Mouse (Mus musculus): Measurements from ENCODE around the gene Nfam1. TPM values are rescaled to one million over a fixed set of nuclear protein-coding genes. Genes with fewer than 3 reads are reported as not detected.
"Not testable (repeated sequence)": the region's sequence is repeated elsewhere in the genome, so short reads cannot be mapped to it uniquely, and the experiment has no call there.

The Nfam1 gene
- polyA plus RNA-seq, 1 experiment from 2014 or later, result 1.2 TPM

DNA sequence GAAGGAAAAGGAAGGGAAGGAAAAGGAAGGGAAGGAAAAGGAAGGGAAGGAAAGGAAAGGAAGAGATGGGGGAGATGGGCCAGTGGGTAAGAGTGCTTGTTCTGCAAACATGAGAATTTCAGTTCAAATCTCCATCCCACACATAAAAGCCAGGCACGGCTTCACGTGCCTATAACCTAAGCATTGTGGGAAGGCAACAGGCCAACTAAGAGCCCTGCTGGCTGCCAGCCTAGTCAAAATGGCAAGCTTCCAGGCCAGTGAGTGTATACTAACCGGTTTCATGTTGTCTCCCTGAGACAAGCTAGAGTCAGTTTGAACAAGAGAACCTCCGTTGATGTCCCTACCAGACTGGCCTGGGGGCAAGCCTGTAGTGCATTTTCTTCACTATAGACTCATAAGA, 32.4 kb upstream of the Nfam1 start:
- no peak overlapping the region for H3K9ac ChIP-seq (ENCODE audit: low read depth, low read length)
- no peaks in the 10 kb centered on the region for H3K4me1 ChIP-seq (replicated peaks; ENCODE audit: control insufficient read depth, insufficient read depth, low read length)
- no peak overlapping the region for H3K4me3 ChIP-seq (ENCODE audit: low read depth, low read length)
- H3K27ac ChIP-seq (ENCODE audit: low read depth, low read length), result no peak overlapping the region
- 49% methylated on average over 4 of the region's 4 CpGs for WGBS
- no peaks in the 10 kb centered on the region for H3K9me3 ChIP-seq (ENCODE audit: control insufficient read depth)
- H3K4me2 ChIP-seq (replicated peaks; ENCODE audit: low read depth), result no peak overlapping the region
- ATAC-seq, result no peak
- no peaks in the 10 kb centered on the region for H3K27me3 ChIP-seq (replicated peaks; ENCODE audit: control insufficient read depth, insufficient read depth, low read length)
- TF ChIP-seq CTCF (IDR thresholded peaks at IDR 0.05; ENCODE audit: low read depth), result no peak
- H3K36me3 ChIP-seq (ENCODE audit: control insufficient read depth, insufficient read depth), result no peaks in the 10 kb centered on the region

DNA sequence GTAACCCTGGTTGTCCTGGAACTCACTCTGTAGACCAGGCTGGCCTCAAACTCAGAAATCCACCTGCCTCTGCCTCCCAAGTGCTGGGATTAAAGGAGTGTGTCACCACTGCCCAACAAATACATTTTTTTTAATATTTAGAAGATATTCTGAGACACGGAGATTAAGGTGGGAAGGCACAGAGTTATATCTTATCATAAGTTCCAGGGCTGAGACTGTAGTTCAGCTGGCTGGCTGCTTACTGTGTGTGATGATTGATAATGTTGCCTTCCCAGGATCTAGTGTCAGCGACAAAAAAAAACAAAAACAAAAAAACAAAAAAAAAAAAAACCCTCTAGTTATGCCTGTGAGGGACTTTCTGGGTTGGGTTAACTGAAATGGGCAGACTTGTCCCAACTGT, 29.5 kb upstream of the Nfam1 start:
- not testable (repeated sequence) for H3K4me2 ChIP-seq (replicated peaks; ENCODE audit: low read depth); H3K4me1 ChIP-seq (replicated peaks; ENCODE audit: control insufficient read depth, insufficient read depth, low read length); ATAC-seq; H3K9ac ChIP-seq (ENCODE audit: low read depth, low read length); H3K9me3 ChIP-seq (ENCODE audit: control insufficient read depth); H3K27ac ChIP-seq (ENCODE audit: low read depth, low read length); H3K36me3 ChIP-seq (ENCODE audit: control insufficient read depth, insufficient read depth); H3K4me3 ChIP-seq (ENCODE audit: low read depth, low read length); H3K27me3 ChIP-seq (replicated peaks; ENCODE audit: control insufficient read depth, insufficient read depth, low read length)
- 91% methylated on average over 2 of the region's 2 CpGs for WGBS

DNA sequence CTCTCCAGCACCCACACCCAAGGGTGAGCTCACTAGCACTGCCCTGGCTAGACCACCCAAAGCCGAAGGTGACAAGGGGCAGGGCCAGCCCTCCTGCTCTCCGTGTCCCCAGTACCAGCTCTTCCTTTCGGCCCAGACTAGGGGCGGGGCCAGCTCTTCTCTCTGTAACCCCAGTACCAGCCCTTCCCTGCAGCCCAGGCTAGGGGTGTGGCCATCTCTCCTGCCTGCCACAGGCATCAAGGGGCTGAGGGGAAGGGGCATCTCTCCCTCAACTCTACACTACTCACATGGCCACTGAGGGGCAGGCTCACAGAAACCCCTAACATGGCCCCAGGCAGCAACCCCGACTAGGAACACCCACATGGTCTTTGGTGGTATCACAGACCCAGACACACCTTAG, 28.6 kb upstream of the Nfam1 start:
- H3K36me3 ChIP-seq (ENCODE audit: control insufficient read depth, insufficient read depth), result no peaks in the 10 kb centered on the region
- 23% methylated on average over 5 of the region's 5 CpGs for WGBS
- ATAC-seq, result no peak

DNA sequence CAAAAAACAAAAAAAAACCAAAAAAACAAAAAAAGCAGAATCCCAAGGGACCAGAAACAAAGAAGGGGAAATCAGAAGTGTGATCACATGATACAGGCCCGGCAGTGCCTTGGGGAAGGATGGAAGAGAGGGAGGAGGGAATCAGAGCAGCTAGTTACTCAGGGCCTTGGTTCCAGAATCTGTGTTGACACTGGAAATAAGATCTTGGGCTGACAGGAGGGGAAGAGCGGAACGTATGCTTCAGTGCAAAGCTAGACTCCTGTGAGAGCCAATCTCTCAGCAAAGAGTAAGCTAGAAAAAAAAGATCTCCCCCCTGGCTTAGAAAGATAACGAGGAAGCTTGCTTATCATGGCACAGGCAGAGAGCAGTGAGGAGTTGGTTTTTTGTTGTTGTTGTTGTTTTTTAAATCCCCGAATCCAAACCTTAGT, 26.1 kb upstream of the Nfam1 start:
- Histone ChIP-seq H3K27me3 (replicated peaks; ENCODE audit: control insufficient read depth, insufficient read depth, low read length) (0 out of 2 replicates have a peak, but pooled peaks cover 8% of the 10 kb centered on the region), H3K36me3 (ENCODE audit: control insufficient read depth, insufficient read depth) (no peaks in the 10 kb centered on the region), H3K4me2 (replicated peaks; ENCODE audit: low read depth) (no peak overlapping the region), H3K4me3 (ENCODE audit: low read depth, low read length) (no peak overlapping the region), H3K27ac (ENCODE audit: low read depth, low read length) (no peak overlapping the region), H3K9ac (ENCODE audit: low read depth, low read length) (no peak overlapping the region), H3K4me1 (replicated peaks; ENCODE audit: control insufficient read depth, insufficient read depth, low read length) (no peaks in the 10 kb centered on the region; the same call in 1 of the 2 replicates), H3K9me3 (ENCODE audit: control insufficient read depth) (no peaks in the 10 kb centered on the region)
- no peak for TF ChIP-seq CTCF (IDR thresholded peaks at IDR 0.05; ENCODE audit: low read depth)
- 66% methylated on average over 5 of the region's 5 CpGs for WGBS
- no peak for ATAC-seq

More for the DNA sequence above, 28.6 kb upstream of the Nfam1 start:
- no peaks in the 10 kb centered on the region; the same call in 1 of the 2 replicates for H3K4me1 ChIP-seq (replicated peaks; ENCODE audit: control insufficient read depth, insufficient read depth, low read length)
- TF ChIP-seq CTCF (IDR thresholded peaks at IDR 0.05; ENCODE audit: low read depth), result no peak
- H3K27me3 ChIP-seq (replicated peaks; ENCODE audit: control insufficient read depth, insufficient read depth, low read length), result 0 out of 2 replicates have a peak, but pooled peaks cover 8% of the 10 kb centered on the region
- no peaks in the 10 kb centered on the region for H3K9me3 ChIP-seq (ENCODE audit: control insufficient read depth)
- no peak overlapping the region for H3K27ac ChIP-seq (ENCODE audit: low read depth, low read length)
- no peak overlapping the region for H3K4me3 ChIP-seq (ENCODE audit: low read depth, low read length)
- H3K4me2 ChIP-seq (replicated peaks; ENCODE audit: low read depth), result no peak overlapping the region
- no peak overlapping the region for H3K9ac ChIP-seq (ENCODE audit: low read depth, low read length)

DNA sequence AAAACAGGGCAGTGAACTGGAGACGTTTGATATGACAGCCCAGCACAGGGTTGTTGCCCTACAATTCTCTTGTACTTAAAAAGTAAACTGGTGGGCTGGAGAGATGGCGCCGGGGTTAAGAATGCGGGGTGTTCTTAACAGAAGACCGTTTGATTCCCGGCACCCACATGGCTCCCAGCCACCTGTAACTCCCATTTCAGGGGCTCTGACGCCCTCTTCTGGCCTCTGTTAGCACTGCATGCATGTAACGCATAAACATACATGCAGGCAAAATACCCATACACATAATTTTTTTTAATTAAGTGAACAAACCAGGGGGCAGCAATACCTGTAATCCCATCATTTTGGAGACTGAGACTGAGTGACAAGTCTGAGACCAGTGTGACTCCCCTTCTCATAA, 24.4 kb upstream of the Nfam1 start:
- no peak for ATAC-seq
- Histone ChIP-seq H3K4me1 (replicated peaks; ENCODE audit: control insufficient read depth, insufficient read depth, low read length) (no peaks in the 10 kb centered on the region; the same call in 1 of the 2 replicates), H3K4me3 (ENCODE audit: low read depth, low read length) (no peak overlapping the region), H3K27ac (ENCODE audit: low read depth, low read length) (no peak overlapping the region), H3K9ac (ENCODE audit: low read depth, low read length) (no peak overlapping the region), H3K9me3 (ENCODE audit: control insufficient read depth) (no peaks in the 10 kb centered on the region), H3K4me2 (replicated peaks; ENCODE audit: low read depth) (no peak overlapping the region), H3K36me3 (ENCODE audit: control insufficient read depth, insufficient read depth) (no peaks in the 10 kb centered on the region), H3K27me3 (replicated peaks; ENCODE audit: control insufficient read depth, insufficient read depth, low read length) (0 out of 2 replicates have a peak, but pooled peaks cover 8% of the 10 kb centered on the region)
- 81% methylated on average over 8 of the region's 8 CpGs for WGBS
- peak; percentile 45 for TF ChIP-seq CTCF (IDR thresholded peaks at IDR 0.05; ENCODE audit: low read depth)

DNA sequence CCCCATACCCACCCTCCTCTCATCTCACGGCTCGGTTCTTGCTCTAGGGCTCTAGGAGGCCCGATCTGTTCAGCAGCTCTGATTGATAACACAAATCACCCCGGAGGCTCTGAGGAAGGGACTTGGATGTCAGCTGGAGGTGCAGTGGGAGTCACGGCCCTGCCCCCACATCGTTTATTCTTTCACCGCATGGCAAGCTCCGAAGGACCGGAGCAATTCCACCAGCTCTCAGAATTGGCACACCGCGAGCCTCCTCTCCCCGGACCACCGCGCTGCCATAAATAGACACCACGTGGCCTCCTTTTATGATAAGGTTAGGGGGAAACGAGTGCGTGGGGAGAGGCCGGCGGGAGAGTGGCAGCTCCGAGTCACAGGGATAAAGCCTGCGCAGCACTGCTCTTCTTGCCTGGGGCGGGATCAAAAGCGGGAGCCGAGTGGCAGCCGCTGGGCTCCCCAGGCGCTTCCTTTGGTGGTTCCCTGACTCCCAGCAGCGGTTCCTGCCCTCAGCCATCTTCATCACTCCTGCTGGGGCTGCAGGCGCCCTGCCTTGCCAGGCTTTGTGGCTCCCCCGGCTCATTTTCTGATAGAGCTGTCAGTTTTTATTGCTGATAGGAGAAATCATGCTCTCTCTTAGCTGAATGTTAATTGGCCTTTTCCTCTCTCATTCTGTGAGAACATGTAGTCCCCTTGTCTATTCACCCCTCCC, 23.4 kb upstream of the Nfam1 start:
- Histone ChIP-seq H3K4me1 (replicated peaks; ENCODE audit: control insufficient read depth, insufficient read depth, low read length) (no peaks in the 10 kb centered on the region; the same call in 1 of the 2 replicates), H3K4me3 (ENCODE audit: low read depth, low read length) (peak overlapping the region; percentile 36), H3K4me2 (replicated peaks; ENCODE audit: low read depth) (peak overlapping the region; percentile 75), H3K9me3 (ENCODE audit: control insufficient read depth) (no peaks in the 10 kb centered on the region), H3K27ac (ENCODE audit: low read depth, low read length) (no peak overlapping the region), H3K9ac (ENCODE audit: low read depth, low read length) (no peak overlapping the region), H3K27me3 (replicated peaks; ENCODE audit: control insufficient read depth, insufficient read depth, low read length) (0 out of 2 replicates have a peak, but pooled peaks cover 8% of the 10 kb centered on the region), H3K36me3 (ENCODE audit: control insufficient read depth, insufficient read depth) (no peaks in the 10 kb centered on the region)
- no peak for TF ChIP-seq CTCF (IDR thresholded peaks at IDR 0.05; ENCODE audit: low read depth)
- ATAC-seq, result no peak
- WGBS, result under 1% methylated on average over 29 of the region's 29 CpGs

Measured in intestine, postnatal 0 days (tissue).